In the genomic region with DNA sequence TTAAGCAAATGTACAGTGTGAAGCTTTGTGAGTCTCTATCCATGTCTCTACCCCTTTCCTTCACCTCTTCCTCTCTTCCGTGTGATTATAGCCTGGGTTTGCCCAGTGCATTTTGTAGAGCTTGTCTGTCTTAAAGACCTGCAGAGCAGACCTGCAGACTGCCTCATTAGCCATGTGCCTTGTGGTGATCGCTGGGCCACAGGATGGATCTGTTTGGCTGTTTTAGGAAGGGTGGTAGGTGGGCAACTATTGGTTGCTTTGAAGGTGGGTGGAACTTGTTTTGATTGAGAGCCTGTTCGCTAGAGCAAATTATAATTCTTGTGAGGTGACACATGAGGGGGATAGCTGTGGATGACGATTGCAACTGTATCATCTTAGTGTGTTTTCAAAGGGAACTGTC, we compare ENCODE assay signal across 8 mouse cellular contexts.
A peak's percentile ranks its signal among the peaks of the same experiment; 100 is the strongest.
DNase-seq lines count a peak whose midpoint lies in the region; ATAC-seq and TF ChIP-seq lines count a peak whose summit lies in the region.

No protein-coding gene starts in this region.

- intact Hi-C loops in heart, postnatal 36 days (cut with DNase I) = no loop called here
- intact Hi-C loops in left cerebral cortex, postnatal 10 days (cut with DNase I) = no loop called here

- peak overlapping the region; percentile 77 for H3K9ac ChIP-seq in heart, embryonic 13.5 days
- H3K9ac ChIP-seq in forebrain, embryonic 12.5 days = peak overlapping the region; percentile 33; the same call in 1 of the 2 replicates
- peak overlapping the region; percentile 37; the same call in 1 of the 2 replicates for H3K9ac ChIP-seq in limb, embryonic 12.5 days (replicated peaks)

- H3K36me3 ChIP-seq in heart, embryonic 13.5 days = 0 out of 2 replicates have a peak, but pooled peaks cover 4% of the 10 kb centered on the region
- peaks cover 4% of the 10 kb centered on the region; the same call in 1 of the 2 replicates for H3K36me3 ChIP-seq in forebrain, embryonic 12.5 days (replicated peaks)
- peaks cover 9% of the 10 kb centered on the region for H3K36me3 ChIP-seq in limb, embryonic 12.5 days
- H3K36me3 ChIP-seq in small intestine, adult 2 months (ENCODE audit: control insufficient read depth, insufficient read depth, low read length) = no peaks in the 10 kb centered on the region

- H3K9me3 ChIP-seq in heart, embryonic 13.5 days = no peaks in the 10 kb centered on the region
- no peaks in the 10 kb centered on the region for H3K9me3 ChIP-seq in forebrain, embryonic 12.5 days
- H3K9me3 ChIP-seq in limb, embryonic 12.5 days = no peaks in the 10 kb centered on the region

- WGBS in heart, embryonic 13.5 days = 58% methylated on average over 4 of the region's 4 CpGs
- 71% methylated on average over 4 of the region's 4 CpGs for WGBS in forebrain, embryonic 12.5 days
- 61% methylated on average over 4 of the region's 4 CpGs for WGBS in limb, embryonic 12.5 days
- WGBS in small intestine, adult 2 months = 12% methylated on average over 4 of the region's 4 CpGs

- H3K27me3 ChIP-seq in heart, embryonic 13.5 days (replicated peaks) = no peaks in the 10 kb centered on the region
- no peaks in the 10 kb centered on the region for H3K27me3 ChIP-seq in forebrain, embryonic 12.5 days
- H3K27me3 ChIP-seq in limb, embryonic 12.5 days = no peaks in the 10 kb centered on the region
- no peaks in the 10 kb centered on the region for H3K27me3 ChIP-seq in small intestine, adult 2 months (ENCODE audit: control insufficient read depth, insufficient read depth, low read length)

- DNase-seq in heart, postnatal 36 days = no peak
- DNase-seq in Muller cell, postnatal 12 days (ENCODE audit: inconsistent ontology term) = peak; percentile 26
- DNase-seq in left cerebral cortex, postnatal 10 days (ENCODE audit: extremely low spot score in 1 of 2, low spot score in 2 of 2) = no peak
- no peak for DNase-seq in kidney, adult 18-20 months

- no peak for TF ChIP-seq POLR2A in small intestine, adult 2 months (IDR thresholded peaks at IDR 0.05; ENCODE audit: low read depth, low read length)

- H3K4me1 ChIP-seq in heart, embryonic 13.5 days = peaks cover 45% of the 10 kb centered on the region
- H3K4me1 ChIP-seq in forebrain, embryonic 12.5 days = peaks cover 29% of the 10 kb centered on the region
- peaks cover 32% of the 10 kb centered on the region for H3K4me1 ChIP-seq in limb, embryonic 12.5 days (replicated peaks)
- peaks cover 22% of the 10 kb centered on the region for H3K4me1 ChIP-seq in small intestine, adult 2 months (ENCODE audit: control insufficient read depth, insufficient read depth, insufficient read length, low read length)

- peak overlapping the region; percentile 75 for H3K4me2 ChIP-seq in heart, embryonic 13.5 days
- H3K4me2 ChIP-seq in forebrain, embryonic 12.5 days = peak overlapping the region; percentile 57
- peak overlapping the region; percentile 58 for H3K4me2 ChIP-seq in limb, embryonic 12.5 days

- TF ChIP-seq CTCF in small intestine, adult 2 months (IDR thresholded peaks at IDR 0.05; ENCODE audit: extremely low read depth, insufficient read length, insufficient replicate concordance, low read depth, low read length) = no peak

- ATAC-seq in heart, embryonic 13.5 days (ENCODE audit: extremely low read depth, insufficient number of reproducible peaks, low FRiP score, low TSS enrichment) = no peak
- no peak for ATAC-seq in forebrain, embryonic 12.5 days (ENCODE audit: low FRiP score)
- no peak for ATAC-seq in limb, embryonic 12.5 days (ENCODE audit: insufficient number of reproducible peaks, insufficient read depth, low FRiP score, low TSS enrichment, low read depth)

- H3K4me3 ChIP-seq in heart, embryonic 13.5 days = peak overlapping the region; percentile 47
- H3K4me3 ChIP-seq in forebrain, embryonic 12.5 days (replicated peaks) = no peak overlapping the region
- H3K4me3 ChIP-seq in limb, embryonic 12.5 days (replicated peaks) = peak overlapping the region; percentile 27
- no peak overlapping the region; the same call in 1 of the 2 replicates for H3K4me3 ChIP-seq in small intestine, adult 2 months (ENCODE audit: low read depth, low read length)

- H3K27ac ChIP-seq in heart, embryonic 13.5 days (replicated peaks) = peak overlapping the region; percentile 90
- peak overlapping the region; percentile 74 for H3K27ac ChIP-seq in forebrain, embryonic 12.5 days
- H3K27ac ChIP-seq in limb, embryonic 12.5 days = peak overlapping the region; percentile 84
- peak overlapping the region; percentile 39 for H3K27ac ChIP-seq in small intestine, adult 2 months (ENCODE audit: insufficient read depth, low read depth, low read length)

Comparison
In these comparisons a context has a peak if more than half of its experiments do, and no peak if none do; other contexts are left out.
1. H3K27ac ChIP-seq: peak in every context shown above with its lines; median percentile 90 in heart, embryonic 13.5 days; 84 in limb, embryonic 12.5 days; 74 in forebrain, embryonic 12.5 days; 39 in small intestine, adult 2 months.
2. H3K4me3 ChIP-seq: peak in heart, embryonic 13.5 days (single experiment) and limb, embryonic 12.5 days (single experiment); none in forebrain, embryonic 12.5 days (single experiment) and small intestine, adult 2 months (single experiment).
3. Peak in every context shown above with its lines, with median percentiles within 50 percentile points of each other: H3K4me2 ChIP-seq and H3K9ac ChIP-seq.